Mouse (Mus musculus) liver, embryonic 14.5 days (tissue): ENCODE results near the gene BC107364.

Experiments used
- CTCF ChIP-seq: IDR thresholded peaks from 2 replicates; pipeline ENCODE4 v1.5.1; 2016; ENCODE audit warnings: antibody characterized with exemption, low read depth, control low read depth
- EP300 ChIP-seq: IDR thresholded peaks from 2 replicates; pipeline ENCODE4 v1.6.1; 2016; ENCODE audit warnings: antibody characterized with exemption, low read depth

DNA sequence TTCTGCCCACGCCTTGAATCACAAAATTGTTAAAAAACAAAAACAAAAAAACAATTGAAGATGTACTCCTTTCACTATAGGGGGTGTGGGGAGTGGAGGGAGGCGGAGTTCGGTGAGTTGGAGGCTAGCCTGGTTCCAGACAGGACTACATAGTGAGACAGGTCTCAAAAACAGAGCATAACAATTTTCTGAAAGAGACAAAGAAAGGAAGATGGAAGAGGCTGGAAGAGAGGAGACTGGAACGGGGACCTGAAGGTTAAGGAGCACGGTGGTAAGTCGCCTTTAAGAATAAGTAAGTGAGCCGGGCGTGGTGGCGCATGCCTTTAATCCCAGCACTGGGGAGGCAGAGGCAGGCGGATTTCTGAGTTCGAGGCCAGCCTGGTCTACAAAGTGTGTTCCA, 47.1 kb downstream of the BC107364 start:
- TF ChIP-seq CTCF = no peak
- no peak for TF ChIP-seq EP300
